Mouse (Mus musculus): Measurements from ENCODE around the gene Ccdc42. TPM values are rescaled to one million over a fixed set of nuclear protein-coding genes. Genes with fewer than 3 reads are reported as not detected.
A peak's percentile ranks its signal among the peaks of the same experiment; 100 is the strongest.

Ccdc42 gene
- polyA plus RNA-seq, 1 experiment from 2014 or later, result 0.58 TPM

GRCm38 (mm10) chr11:68555918-68556584, 30.8 kb upstream of the Ccdc42 start, which contains the start of gene Mfsd6l:
Mfsd6l (plus strand) TSS chr11:68556186.
- Histone ChIP-seq H3K4me1 (replicated peaks; ENCODE audit: control insufficient read depth, insufficient read depth, low read length) (peaks cover 3% of the 10 kb centered on the region; the same call in 1 of the 2 replicates), H3K4me3 (replicated peaks; ENCODE audit: low read length) (peak within 1 kb of the TSS; percentile 8; the same call in 1 of the 2 replicates), H3K27ac (ENCODE audit: low read length) (no peak within 1 kb of the TSS), H3K27me3 (replicated peaks; ENCODE audit: control insufficient read depth, insufficient read depth, low read length) (0 out of 2 replicates have a peak, but pooled peaks cover 3% of the 10 kb centered on the region), H3K9me3 (ENCODE audit: control insufficient read depth, low read length) (no peaks in the 10 kb centered on the region; the same call in 1 of the 2 replicates), H3K9ac (replicated peaks; ENCODE audit: low read depth, low read length) (no peak within 1 kb of the TSS), H3K36me3 (ENCODE audit: control insufficient read depth, insufficient read depth) (no peaks in the 10 kb centered on the region), H3K4me2 (ENCODE audit: low read length) (peak within 1 kb of the TSS; percentile 37)
- no peak for ATAC-seq
- 7% methylated on average over 37 of the region's 37 CpGs for WGBS

- Histone ChIP-seq H3K4me1 (replicated peaks; ENCODE audit: control insufficient read depth, insufficient read depth, low read length) (peaks cover 3% of the 10 kb centered on the region; the same call in 1 of the 2 replicates), H3K36me3 (ENCODE audit: control insufficient read depth, insufficient read depth) (no peaks in the 10 kb centered on the region), H3K27ac (ENCODE audit: low read length) (no peak overlapping the region), H3K9ac (replicated peaks; ENCODE audit: low read depth, low read length) (no peak overlapping the region), H3K4me2 (ENCODE audit: low read length) (no peak overlapping the region), H3K4me3 (replicated peaks; ENCODE audit: low read length) (no peak overlapping the region), H3K27me3 (replicated peaks; ENCODE audit: control insufficient read depth, insufficient read depth, low read length) (0 out of 2 replicates have a peak, but pooled peaks cover 3% of the 10 kb centered on the region), H3K9me3 (ENCODE audit: control insufficient read depth, low read length) (no peaks in the 10 kb centered on the region; the same call in 1 of the 2 replicates)
- no peak for ATAC-seq
- 31% methylated on average over 1 of the region's 1 CpGs for WGBS
Observed at GRCm38 (mm10) chr11:68559546-68559945, 27.3 kb upstream of the Ccdc42 start.

- H3K9me3 ChIP-seq (ENCODE audit: control insufficient read depth, low read length), result no peaks in the 10 kb centered on the region; the same call in 1 of the 2 replicates
- H3K4me2 ChIP-seq (ENCODE audit: low read length), result no peak overlapping the region
- 78% methylated on average over 11 of the region's 11 CpGs for WGBS
- no peak for ATAC-seq
- H3K36me3 ChIP-seq (ENCODE audit: control insufficient read depth, insufficient read depth), result no peaks in the 10 kb centered on the region
- 0 out of 2 replicates have a peak, but pooled peaks cover 2% of the 10 kb centered on the region for H3K27me3 ChIP-seq (replicated peaks; ENCODE audit: control insufficient read depth, insufficient read depth, low read length)
- H3K27ac ChIP-seq (ENCODE audit: low read length), result no peak overlapping the region
- H3K4me1 ChIP-seq (replicated peaks; ENCODE audit: control insufficient read depth, insufficient read depth, low read length), result peaks cover 6% of the 10 kb centered on the region
- H3K9ac ChIP-seq (replicated peaks; ENCODE audit: low read depth, low read length), result no peak overlapping the region
- H3K4me3 ChIP-seq (replicated peaks; ENCODE audit: low read length), result no peak overlapping the region
Observed at GRCm38 (mm10) chr11:68561957-68562950, 24.6 kb upstream of the Ccdc42 start.

GRCm38 (mm10) chr11:68564356-68565031, 22.3 kb upstream of the Ccdc42 start:
- H3K9ac ChIP-seq (replicated peaks; ENCODE audit: low read depth, low read length), result no peak overlapping the region
- 84% methylated on average over 13 of the region's 13 CpGs for WGBS
- no peaks in the 10 kb centered on the region for H3K9me3 ChIP-seq (ENCODE audit: control insufficient read depth, low read length)
- 0 out of 2 replicates have a peak, but pooled peaks cover 5% of the 10 kb centered on the region for H3K27me3 ChIP-seq (replicated peaks; ENCODE audit: control insufficient read depth, insufficient read depth, low read length)
- no peak overlapping the region for H3K27ac ChIP-seq (ENCODE audit: low read length)
- peaks cover 6% of the 10 kb centered on the region for H3K4me1 ChIP-seq (replicated peaks; ENCODE audit: control insufficient read depth, insufficient read depth, low read length)
- no peak overlapping the region for H3K4me2 ChIP-seq (ENCODE audit: low read length)
- no peak for ATAC-seq
- no peak overlapping the region for H3K4me3 ChIP-seq (replicated peaks; ENCODE audit: low read length)
- H3K36me3 ChIP-seq (ENCODE audit: control insufficient read depth, insufficient read depth), result no peaks in the 10 kb centered on the region

GRCm38 (mm10) chr11:68565032-68565429, 21.8 kb upstream of the Ccdc42 start:
- no peak for ATAC-seq
- no peak overlapping the region for H3K9ac ChIP-seq (replicated peaks; ENCODE audit: low read depth, low read length)
- 84% methylated on average over 3 of the region's 3 CpGs for WGBS

GRCm38 (mm10) chr11:68566447-68567059, 20.3 kb upstream of the Ccdc42 start:
- H3K4me3 ChIP-seq (replicated peaks; ENCODE audit: low read length), result peak overlapping the region; percentile 39
- peak; percentile 83 for ATAC-seq
- no peak overlapping the region for H3K27ac ChIP-seq (ENCODE audit: low read length)
- peak overlapping the region; percentile 44; the same call in 1 of the 2 replicates for H3K9ac ChIP-seq (replicated peaks; ENCODE audit: low read depth, low read length)
- H3K27me3 ChIP-seq (replicated peaks; ENCODE audit: control insufficient read depth, insufficient read depth, low read length), result 0 out of 2 replicates have a peak, but pooled peaks cover 5% of the 10 kb centered on the region
- 15% methylated on average over 17 of the region's 17 CpGs for WGBS
- no peaks in the 10 kb centered on the region for H3K9me3 ChIP-seq (ENCODE audit: control insufficient read depth, low read length)
- H3K4me1 ChIP-seq (replicated peaks; ENCODE audit: control insufficient read depth, insufficient read depth, low read length), result peaks cover 6% of the 10 kb centered on the region
- H3K4me2 ChIP-seq (ENCODE audit: low read length), result peak overlapping the region; percentile 71
- H3K36me3 ChIP-seq (ENCODE audit: control insufficient read depth, insufficient read depth), result no peaks in the 10 kb centered on the region

More at GRCm38 (mm10) chr11:68565032-68565429, 21.8 kb upstream of the Ccdc42 start:
- no peak overlapping the region for H3K4me3 ChIP-seq (replicated peaks; ENCODE audit: low read length)
- H3K27me3 ChIP-seq (replicated peaks; ENCODE audit: control insufficient read depth, insufficient read depth, low read length), result 0 out of 2 replicates have a peak, but pooled peaks cover 5% of the 10 kb centered on the region
- H3K4me1 ChIP-seq (replicated peaks; ENCODE audit: control insufficient read depth, insufficient read depth, low read length), result peaks cover 6% of the 10 kb centered on the region
- no peak overlapping the region for H3K4me2 ChIP-seq (ENCODE audit: low read length)
- no peak overlapping the region for H3K27ac ChIP-seq (ENCODE audit: low read length)
- no peaks in the 10 kb centered on the region for H3K36me3 ChIP-seq (ENCODE audit: control insufficient read depth, insufficient read depth)
- H3K9me3 ChIP-seq (ENCODE audit: control insufficient read depth, low read length), result no peaks in the 10 kb centered on the region

- ATAC-seq, result no peak
Observed at GRCm38 (mm10) chr11:68570861-68571260, 16.0 kb upstream of the Ccdc42 start.

GRCm38 (mm10) chr11:68577076-68577475, 9.7 kb upstream of the Ccdc42 start:
- H3K4me1 ChIP-seq (replicated peaks; ENCODE audit: control insufficient read depth, insufficient read depth, low read length), result peaks cover 18% of the 10 kb centered on the region
- H3K9me3 ChIP-seq (ENCODE audit: control insufficient read depth, low read length), result no peaks in the 10 kb centered on the region
- H3K27me3 ChIP-seq (replicated peaks; ENCODE audit: control insufficient read depth, insufficient read depth, low read length), result no peaks in the 10 kb centered on the region
- no peaks in the 10 kb centered on the region for H3K36me3 ChIP-seq (ENCODE audit: control insufficient read depth, insufficient read depth)
- WGBS, result 84% methylated on average over 1 of the region's 1 CpGs
- H3K9ac ChIP-seq (replicated peaks; ENCODE audit: low read depth, low read length), result no peak overlapping the region
- no peak for ATAC-seq
- H3K4me2 ChIP-seq (ENCODE audit: low read length), result no peak overlapping the region
- no peak overlapping the region for H3K27ac ChIP-seq (ENCODE audit: low read length)
- H3K4me3 ChIP-seq (replicated peaks; ENCODE audit: low read length), result no peak overlapping the region

More at GRCm38 (mm10) chr11:68570861-68571260, 16.0 kb upstream of the Ccdc42 start:
- H3K4me3 ChIP-seq (replicated peaks; ENCODE audit: low read length), result no peak overlapping the region
- WGBS, result 91% methylated on average over 5 of the region's 5 CpGs
- no peaks in the 10 kb centered on the region for H3K9me3 ChIP-seq (ENCODE audit: control insufficient read depth, low read length)
- peaks cover 6% of the 10 kb centered on the region for H3K4me1 ChIP-seq (replicated peaks; ENCODE audit: control insufficient read depth, insufficient read depth, low read length)
- H3K27ac ChIP-seq (ENCODE audit: low read length), result no peak overlapping the region
- no peak overlapping the region for H3K9ac ChIP-seq (replicated peaks; ENCODE audit: low read depth, low read length)
- no peak overlapping the region for H3K4me2 ChIP-seq (ENCODE audit: low read length)
- H3K36me3 ChIP-seq (ENCODE audit: control insufficient read depth, insufficient read depth), result no peaks in the 10 kb centered on the region
- 0 out of 2 replicates have a peak, but pooled peaks cover 5% of the 10 kb centered on the region for H3K27me3 ChIP-seq (replicated peaks; ENCODE audit: control insufficient read depth, insufficient read depth, low read length)
